Mouse (Mus musculus): ENCODE data around the gene Jmjd6.
A peak's percentile ranks its signal among the peaks of the same experiment; 100 is the strongest.
"Not testable (repeated sequence)": the region's sequence is repeated elsewhere in the genome, so short reads cannot be mapped to it uniquely, and the experiment has no call there.

The Jmjd6 gene

DNA sequence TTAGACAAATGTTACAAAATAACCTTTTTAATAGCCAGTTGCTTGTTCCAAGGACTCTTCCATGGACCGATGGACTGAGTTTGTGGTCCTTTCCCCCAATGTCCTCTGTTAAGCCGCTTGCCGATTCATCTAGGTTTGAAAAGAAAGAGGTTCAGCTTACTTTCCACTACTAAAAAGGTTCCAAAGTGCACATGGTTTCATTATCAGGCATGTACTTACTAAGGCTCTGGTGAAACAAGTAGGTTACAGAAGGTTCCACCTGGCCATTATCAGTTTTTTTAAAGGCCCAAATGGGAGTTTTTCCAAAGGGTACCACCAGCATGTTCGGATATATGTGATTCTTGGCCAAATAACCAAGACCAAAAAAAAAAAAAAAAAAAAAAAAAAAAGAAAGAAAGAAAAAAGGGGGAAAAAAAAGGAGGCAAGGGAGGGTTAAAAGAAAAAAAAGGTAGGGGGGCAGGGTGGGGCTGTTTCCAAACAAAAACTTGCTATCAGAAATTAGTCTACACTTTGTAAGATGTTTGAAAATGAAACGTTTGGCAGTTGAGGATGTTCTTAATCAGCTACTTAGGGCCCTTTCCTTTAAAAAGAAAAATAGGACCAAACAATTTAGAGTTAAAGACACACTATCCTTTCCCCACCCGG, 7.7 kb upstream of the Jmjd6 start:
- no peak for DNase-seq

DNA sequence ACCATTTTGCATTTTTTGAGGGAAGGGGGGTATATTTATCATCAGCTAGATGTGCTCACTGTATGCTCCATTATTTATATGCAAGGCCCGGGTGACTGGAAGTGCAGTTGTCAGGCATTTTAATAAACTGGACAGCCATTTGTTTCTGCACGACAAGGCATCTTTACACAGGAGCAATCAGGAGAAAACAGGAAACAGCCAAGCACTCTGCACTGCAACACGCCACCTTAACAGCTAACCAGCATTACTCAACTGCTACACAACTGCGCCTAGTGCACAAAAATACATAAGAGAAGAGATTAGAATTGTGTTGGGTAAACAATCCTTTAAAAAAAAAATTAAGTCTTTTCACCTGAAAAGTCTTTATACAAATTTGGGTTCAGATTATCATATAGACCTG, 6.8 kb upstream of the Jmjd6 start:
- no peak for DNase-seq

DNA sequence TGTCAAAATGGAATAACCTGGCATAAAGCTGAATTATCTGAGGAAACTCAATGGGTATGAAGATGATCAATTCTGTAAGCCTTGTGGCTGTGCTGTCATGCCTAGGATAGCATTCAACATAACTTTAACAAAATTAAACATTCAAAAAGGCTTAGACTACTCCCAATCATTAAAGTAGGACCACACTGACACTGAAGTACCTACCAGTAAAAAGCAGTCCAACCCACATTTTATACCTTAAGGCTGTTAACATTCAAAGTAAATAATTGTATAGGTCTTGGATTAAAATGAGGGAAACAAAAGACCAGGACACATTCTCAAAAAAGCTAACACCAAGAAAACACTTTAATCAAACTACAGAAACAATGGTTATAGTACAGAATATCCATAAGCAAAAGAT, 6.3 kb upstream of the Jmjd6 start:
- DNase-seq = no peak

DNA sequence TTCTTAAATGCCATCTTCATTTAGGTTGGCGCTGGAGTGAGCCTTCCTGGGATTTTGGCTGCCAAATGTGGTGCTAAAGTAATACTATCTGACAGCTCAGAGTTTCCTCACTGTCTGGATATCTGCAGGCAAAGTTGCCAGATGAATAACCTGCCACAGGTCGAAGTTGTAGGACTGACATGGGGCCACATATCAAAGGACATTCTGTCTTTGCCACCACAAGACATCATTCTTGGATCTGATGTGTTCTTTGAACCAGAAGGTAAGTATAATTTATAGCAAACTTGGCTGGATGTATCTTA, 5.6 kb upstream of the Jmjd6 start:
- not testable (repeated sequence) for DNase-seq

DNA sequence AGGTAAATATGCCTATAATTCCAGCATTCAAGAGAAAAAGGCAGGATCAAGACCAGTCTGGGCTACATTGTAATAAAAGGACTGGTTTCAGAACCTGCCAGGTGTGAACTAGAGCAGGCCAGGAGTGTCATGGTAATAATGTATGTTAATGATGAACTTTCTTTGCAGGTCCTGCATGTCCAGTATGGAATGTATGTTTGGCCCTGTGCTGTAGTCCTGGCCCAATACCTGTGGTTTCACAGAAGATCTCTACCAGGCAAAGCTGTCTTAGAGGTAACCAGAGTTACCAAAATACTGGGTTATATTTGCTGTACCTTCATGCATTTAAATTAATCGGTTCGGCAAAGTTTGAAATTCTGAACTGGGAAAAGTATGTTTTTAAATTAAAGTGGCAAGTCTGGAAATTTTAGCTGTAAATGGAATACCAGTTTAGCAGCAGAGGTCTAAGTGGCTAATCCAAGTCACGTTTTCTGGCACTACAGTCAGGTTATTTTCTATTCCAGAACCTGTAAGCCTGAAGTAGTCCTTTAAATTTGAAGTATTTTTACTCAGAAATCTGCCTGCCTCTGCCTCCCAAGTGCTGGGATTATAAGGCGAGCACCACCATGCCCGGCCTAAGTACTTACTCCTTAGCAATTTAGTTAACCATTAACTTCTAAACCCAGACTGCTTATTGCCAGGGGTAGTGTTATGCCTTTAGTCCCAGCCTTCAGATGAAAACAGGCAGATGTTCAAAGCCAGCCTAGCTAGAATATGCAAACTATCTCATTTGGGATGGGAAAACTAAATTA, 5.0 kb upstream of the Jmjd6 start:
- DNase-seq = no peak

DNA sequence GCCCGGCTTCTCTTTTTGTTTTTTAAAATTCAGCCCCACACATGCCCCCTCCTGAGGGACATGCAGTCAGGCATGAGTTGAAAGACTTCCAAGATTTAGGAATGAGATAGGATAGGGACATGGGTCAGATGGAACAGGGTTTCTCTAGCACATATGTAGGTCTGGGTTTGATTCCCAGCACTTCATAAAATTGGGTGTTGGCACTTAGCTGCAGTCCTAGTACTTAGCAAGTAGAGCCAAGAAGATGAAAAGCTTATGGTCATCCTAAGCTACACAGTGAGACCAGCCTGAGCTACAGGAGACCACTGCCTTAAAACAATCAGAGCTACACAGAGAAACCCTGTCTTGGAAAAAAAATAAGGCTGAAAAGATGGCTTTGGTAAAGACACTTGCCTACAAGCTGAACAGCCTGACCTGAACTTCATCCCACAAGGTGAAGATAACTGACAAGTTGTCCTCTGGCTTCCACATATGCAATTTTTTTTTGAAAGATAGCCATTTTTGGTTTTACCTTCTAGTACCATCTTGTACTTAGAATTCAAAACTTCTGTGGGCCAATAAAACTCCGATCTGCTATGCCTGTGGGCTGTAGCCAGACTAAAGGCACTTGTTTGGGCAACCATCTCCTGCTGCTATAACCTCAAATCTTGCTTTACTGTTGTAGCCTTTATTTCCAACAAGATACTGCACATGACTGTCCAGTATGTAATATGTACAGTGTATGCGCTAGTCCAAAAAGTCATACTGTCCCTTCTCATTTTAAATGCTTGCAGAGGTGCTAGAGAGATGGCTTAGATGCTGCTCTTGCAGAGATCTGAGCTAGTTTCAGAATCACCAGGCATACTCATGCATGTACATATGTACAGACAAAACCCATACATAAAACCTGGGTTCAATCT, 4.2 kb upstream of the Jmjd6 start:
- DNase-seq = no peak

DNA sequence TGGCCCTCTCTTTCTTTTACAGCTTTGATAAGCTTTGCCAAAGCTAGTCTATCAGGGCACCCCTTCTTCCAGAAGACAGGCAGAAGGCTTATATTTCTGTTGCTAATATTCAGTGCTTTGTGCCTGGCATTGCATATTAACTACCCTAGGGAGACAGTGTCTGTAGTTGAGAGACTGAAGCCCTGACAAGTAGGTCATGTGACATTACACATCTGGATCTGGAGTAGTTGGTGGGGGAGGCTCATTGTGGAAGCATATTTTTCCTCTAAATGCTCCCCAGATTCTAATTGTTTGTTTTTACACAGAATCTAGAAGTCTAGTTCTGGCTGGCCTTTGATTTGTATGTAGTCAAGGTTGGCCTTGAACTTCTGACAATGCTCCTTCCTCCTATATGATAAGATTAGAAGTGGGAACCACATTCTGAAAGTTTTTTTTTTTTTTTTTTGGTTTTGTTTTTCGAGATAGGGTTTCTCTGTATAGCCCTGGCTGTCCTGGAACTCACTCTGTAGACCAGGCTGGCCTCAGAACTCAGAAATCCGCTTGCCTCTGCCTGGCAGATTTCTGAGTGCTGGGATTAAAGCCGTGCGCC, 3.4 kb upstream of the Jmjd6 start:
- no peak for DNase-seq

DNA sequence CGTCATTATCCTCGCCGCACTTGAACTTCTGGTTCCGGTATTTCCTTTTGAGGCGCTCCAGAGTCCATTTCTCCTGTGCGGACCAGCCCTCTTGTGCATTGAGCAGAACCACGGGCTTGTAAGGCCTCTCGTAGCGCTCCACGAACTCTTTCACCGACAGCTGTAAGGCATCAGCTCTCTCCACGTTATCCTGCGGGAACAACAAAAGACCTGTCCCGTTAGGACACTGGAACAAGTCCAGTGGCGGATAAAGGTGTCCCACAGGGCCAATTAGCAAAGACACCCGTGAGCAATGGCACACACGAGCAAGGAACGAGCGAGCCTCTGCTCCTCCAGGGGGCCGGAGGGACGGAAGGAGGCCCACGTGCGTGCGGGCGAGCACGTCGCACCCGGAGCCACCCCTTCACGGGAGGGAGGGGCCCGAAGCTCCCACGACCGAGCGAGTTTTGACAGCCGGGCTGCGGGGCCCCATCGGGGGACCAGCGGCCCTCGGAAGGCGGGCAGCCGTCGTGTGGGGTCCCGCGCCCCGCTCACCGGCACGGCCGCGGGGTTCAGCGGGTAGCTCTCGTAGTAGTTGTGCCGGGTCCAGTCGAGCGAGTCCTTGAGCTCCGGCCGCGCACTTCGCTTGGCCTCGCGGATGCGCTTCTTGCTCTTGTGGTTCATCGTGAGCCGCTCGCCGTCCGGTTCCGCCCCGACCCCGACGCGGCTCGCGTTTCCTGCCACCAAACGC, 553 bp downstream of the Jmjd6 start:
- peak; percentile 62 for DNase-seq

DNA sequence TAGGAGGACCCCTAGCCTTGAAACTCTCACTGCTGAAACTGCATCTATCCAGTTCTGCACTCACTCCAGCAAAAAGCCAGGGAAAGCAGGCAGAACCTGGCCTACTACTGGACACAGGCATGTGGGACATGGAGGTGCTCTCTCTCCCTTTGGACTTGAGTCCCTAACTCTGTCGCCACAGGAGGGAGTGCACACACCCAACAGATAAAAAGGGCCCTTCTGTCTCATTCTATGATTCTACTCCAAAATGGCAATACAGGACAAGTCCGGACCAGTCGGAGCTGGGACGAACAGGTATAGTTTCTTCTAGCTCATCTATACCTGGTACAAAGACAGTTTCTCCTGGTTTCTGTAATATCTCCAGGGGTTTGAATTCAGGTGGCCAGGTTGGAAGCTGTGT, 2.5 kb downstream of the Jmjd6 start:
- DNase-seq = no peak

DNA sequence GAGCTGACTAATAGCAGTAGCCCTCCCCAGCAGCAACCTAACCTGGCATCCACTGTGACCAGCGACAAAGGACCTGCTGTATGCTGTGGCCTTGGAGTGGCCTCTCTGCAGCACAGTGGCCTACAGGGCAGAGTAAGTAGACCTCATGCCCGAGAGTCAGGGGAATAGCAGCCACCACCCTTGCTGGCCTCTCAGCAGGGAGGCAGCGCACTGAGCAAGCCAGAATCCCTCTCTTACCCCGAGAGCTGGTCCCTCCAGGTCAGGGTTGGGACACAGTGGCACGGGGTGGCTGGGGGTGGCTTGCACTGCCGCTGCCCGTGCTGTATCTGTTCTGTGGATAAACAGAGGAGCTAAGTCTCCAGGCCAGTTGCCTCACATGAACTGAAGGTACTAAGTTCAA, 3.6 kb downstream of the Jmjd6 start:
- no peak for DNase-seq

DNA sequence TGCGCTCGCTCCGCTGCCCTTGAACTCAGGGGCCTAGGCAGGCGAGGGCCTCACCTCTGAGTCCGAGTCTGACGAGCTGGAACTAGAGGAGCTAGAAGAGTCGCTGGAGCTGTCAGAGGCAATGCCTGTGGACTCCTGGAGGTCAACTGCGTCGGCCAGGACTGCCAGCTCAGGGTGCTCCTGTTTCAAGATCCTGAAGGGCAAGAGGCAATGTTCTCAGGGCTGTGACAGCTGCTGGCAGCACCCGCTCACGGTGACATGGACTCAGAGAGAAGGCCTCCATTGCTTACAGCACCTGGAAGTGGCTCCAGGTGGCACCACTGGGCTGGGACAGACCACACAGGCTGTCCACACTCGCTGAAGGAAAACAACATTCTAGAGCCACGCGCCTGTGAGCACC, 4.3 kb downstream of the Jmjd6 start:
- DNase-seq = no peak

DNA sequence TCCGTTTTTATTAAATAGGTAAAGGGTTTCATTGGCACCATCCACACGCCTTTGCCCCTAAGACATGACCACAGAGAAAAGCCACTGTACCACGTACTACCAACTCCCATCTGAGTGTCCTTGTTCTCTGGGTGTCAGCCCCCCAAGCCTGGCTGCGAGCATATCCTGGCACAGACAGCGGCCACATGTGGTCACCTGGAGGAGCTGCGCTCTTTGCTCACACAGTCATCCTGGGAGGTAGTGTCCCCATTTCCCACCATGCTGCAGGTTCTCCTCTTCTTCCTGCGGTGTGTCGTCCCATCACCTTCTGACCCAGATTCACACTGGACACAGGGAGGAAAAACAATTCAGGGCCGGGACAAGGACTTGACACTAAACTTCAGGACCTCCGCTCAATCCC, 5.8 kb downstream of the Jmjd6 start:
- DNase-seq = no peak

DNA sequence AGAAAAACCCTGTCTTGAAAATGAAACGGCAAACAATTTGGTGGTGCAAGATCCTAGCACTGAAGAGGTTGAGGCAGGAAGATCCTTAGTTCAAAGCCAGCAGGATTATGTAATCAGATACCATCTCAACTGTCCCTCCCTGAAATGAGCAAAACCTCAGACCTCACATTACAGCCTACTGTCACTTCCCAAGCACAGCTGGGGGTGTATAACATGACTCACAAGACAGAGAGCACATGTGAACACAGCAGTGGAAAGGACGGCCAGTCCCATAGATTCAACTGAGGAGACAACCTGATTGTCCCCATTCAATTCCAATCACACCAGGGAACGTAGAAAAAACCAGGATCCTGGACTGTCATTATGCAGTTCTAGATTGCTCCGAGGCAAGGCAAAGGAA, 7.0 kb downstream of the Jmjd6 start:
- DNase-seq = no peak

DNA sequence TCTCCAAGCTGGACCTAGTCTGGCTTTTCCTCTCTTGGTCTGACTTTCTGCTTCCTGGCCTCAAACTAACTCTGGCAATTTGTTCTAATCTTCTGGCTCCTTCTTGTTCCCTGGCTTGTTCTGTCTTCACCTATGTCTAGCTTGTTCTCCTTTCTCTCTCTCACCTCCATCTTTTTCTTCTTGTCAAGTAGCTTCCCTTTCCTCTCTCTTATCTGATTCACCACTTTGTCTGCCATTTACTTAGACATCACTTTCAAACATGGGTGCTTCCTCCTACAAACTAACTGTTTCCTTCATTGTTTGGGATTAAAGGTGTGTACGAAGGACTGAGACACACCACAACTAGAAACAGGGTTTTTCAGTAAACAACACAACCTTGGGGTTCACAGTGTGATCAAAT, 8.3 kb downstream of the Jmjd6 start:
- DNase-seq = no peak

DNA sequence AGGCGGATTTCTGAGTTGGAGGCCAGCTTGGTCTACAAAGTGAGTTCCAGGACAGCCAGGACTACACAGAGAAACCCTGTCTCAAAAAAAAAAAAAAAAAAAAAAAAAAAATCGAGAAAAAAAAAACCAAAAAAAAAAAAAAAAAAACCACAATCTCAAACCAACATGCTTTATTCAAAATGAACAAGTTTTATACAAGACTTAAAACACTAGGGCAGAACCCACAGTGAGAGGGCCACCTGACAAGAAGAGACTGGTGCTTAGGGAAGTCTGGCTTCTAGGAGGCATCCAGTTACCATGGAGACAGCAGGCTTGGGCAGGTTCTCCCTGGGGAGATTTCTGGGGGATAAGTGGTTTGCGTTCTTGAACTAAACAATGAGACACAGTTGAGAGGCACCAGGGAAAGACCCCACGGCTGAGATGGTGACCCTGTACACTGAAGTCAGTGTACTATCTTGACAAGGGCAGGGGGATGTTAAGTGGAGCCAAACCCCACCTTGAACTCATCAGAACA, 11.0 kb downstream of the Jmjd6 start:
- DNase-seq = no peak

DNA sequence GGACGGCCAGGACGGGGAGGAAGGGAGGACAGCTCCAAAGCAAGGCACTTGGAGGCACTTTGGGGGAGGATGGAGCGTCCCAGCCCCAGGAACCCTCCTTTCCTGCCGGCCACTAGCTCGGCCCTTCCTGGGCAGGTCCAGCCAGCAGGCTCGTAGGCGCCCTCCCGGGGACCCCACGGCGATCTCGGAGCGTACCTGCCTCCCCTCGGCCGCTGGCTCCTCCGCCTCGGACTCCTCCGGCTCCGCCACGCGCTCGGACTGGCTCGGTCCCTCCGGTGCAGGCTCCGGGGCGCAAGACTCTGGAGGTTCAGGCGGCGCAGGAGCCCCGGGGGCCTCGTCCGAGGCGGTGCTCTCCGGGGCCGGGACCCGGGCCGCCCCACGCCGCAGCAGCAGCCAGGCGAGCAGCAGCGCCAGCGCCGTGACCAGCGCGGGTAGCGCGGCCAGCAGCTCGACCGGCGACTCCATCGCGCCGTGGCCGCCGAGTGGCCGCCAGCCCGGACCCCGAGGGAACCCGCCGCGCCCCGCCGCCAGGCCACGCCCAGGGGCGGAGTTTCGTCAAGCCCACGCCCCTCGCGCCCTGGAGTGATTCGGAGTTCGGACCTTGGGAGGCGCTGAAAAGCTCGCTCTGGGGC, 15.6 kb downstream of the Jmjd6 start, which contains the start of gene Mxra7:
TSS of gene Mxra7 (minus strand) at position 513 of the 632 bp plus-strand sequence.
- DNase-seq = peak; percentile 63

DNA sequence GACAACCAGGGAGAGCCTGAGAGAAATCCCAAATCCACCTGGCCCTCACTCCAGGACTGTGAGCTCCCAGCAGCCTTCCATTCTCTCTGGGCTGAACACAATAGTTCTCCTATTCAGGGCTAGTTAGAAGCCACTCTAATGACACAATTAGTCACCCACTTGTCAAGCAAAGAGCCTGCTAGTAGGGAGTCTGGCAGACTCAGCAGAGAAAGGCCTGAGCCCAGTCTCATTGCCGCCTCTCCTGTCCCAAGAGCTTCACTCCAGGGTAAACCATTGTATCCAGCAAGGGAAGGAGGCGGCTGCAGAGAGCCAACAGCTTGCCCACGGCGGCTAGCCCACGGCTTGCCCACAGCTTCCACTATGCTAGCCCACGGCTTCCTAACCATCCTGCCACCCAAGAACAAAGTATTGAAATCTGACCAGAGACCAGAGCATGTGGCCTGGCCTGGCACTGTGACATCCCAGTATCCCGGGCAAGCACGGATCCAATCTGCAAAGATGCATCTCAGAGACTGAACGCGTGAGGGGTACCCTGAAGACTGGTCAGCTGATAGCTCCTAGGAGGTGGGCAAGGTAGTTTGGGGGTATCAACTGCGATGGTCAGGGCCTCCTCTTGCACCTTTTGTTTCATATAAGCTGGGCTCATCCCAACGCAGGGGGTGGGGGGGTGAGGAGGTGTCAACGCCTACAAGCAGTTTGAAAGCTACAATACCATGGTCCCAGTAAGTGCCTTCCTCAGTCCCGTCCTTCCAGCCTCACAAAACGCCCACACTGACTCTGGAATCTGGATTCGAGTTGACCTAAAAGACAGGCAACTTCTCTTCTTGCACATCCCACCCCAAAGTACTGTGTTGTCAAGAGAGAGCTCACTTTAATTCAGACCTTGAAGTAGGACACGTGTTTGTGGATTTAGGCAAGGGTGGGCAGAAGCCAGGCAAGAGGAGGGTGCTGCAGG, 16.4 kb downstream of the Jmjd6 start:
- DNase-seq = no peak

DNA sequence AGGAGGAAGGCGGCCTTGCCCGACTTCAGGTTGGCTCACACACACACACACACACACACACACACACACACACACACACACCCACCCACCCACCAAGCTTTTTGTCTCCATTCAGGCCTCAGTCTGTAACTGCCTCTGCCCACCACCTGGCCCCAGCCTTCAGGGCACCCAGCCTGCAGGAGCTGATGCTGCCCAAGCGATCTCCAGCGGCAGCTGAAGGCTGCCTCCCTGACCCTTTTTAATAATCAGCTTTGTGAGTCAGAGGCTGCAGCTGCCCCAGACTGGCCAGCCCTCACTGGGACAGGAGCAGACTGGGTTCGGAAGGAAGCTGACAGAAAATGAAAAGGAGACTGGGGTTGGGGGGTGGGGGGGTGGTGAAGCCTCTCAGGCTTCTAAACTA, 18.0 kb downstream of the Jmjd6 start:
- DNase-seq = no peak

DNA sequence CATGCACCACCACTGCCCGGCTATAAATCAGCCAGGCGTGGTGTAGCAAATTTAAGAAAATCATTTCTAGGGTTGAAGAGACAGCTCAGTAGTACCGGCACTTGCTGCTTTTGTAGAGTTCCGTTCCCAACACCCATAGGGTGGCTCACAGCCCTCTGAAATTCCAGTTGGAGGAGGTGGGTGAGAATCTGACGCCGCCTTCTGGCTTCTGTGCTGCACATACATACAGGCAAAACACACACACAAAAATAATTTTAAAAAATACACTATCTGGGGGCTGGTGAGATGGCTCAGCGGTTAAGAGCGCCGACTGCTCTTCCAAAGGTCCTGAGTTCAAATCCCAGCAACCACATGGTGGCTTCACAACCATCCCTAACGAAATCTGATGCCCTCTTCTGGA, 19.4 kb downstream of the Jmjd6 start:
- not testable (repeated sequence) for DNase-seq

DNA sequence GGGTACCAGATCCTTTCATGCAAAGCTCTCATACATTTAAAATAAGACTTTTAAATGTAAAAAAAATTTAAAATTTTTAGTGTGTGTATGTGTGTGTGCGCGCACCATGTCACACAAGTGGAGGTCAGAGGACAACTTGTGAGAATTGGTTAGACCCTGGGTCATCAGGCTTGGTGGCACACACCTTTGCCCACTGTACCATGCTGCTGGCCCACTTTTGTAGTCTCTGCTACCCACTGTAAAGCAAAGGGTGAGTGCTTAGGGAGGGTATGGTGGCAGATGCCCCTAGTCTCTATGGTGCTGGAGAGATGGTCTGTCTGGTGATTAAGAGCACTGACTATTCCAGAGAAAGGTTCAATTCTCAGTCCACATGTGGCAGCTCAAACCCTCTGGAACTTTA, 20.0 kb downstream of the Jmjd6 start:
- no peak for DNase-seq

DNA sequence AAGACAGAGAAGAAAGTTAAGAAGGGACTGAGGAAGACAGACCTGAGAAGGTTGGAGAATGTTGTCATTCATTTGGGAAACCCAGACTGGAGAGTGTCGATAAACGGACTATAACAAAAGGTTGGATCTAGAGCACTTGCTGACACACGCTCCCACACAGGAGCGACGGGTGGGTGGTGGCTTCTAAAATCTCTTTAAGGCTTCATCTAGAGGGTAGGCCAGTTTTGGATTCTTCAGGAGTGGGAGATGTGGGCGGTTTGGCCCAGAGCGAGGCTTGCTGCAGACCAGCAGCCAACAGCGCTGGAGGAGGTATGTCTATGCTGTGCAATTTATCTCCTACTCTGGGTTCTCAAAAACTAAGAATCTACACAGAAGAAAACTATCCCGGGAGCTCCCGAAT, 20.6 kb downstream of the Jmjd6 start:
- no peak for DNase-seq

Measured in kidney, adult 11 months (tissue).